Mouse (Mus musculus): Measurements from ENCODE around the gene Prickle4. TPM values are rescaled to one million over a fixed set of nuclear protein-coding genes. Genes with fewer than 3 reads are reported as not detected.

Prickle4 gene
- polyA plus RNA-seq, 1 experiment from 2014 or later = 0.52 TPM

DNA sequence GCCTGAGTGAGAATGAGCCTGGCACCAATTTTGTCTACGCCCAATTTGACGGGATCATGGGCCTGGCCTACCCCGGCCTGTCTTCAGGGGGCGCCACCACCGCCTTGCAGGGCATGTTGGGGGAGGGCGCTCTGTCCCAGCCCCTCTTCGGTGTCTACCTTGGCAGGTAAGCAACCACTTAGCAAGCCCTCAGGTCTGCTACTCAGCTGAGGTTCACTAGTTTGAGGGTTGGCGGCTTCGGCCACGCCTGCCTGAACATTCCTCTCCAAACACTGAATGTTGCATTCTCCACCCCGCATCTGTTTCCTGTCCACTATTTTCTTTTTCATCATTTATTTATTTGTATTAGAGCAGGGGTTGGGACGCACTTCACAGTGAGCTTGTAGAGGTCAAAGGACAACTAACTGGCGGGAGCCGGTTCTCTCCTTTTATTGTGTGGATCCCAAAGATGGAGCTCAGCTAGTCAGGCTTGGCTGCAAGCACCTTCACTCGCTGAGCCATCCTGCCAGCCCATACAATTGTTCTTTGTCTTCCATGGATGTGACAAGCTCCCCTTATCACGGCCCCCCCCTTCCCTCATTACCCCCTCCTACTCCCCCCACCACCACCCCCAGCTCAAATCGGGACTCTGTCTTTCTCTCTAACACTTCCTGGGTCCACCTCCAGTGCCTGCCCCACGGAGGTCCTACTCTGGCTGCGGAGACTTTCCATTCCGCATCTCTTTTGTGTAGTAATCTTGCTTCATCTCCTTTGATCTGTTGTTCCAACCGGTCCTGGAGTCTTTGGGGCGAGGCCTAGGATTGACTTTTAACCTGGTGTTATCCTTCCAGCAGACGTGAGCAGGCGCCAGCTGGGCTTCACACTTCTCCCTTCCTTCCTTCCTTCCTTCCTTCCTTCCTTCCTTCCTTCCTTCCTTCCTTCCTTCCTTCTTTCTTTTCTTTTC, 36.4 kb upstream of the Prickle4 start:
- H3K4me3 ChIP-seq = no peak overlapping the region
- no peak overlapping the region for H3K9ac ChIP-seq
- ATAC-seq (ENCODE audit: low FRiP score) = no peak
- H3K4me1 ChIP-seq (replicated peaks) = no peaks in the 10 kb centered on the region
- no peaks in the 10 kb centered on the region for H3K9me3 ChIP-seq
- H3K36me3 ChIP-seq = no peaks in the 10 kb centered on the region
- H3K27me3 ChIP-seq = 0 out of 2 replicates have a peak, but pooled peaks cover 9% of the 10 kb centered on the region
- H3K4me2 ChIP-seq = no peak overlapping the region
- 51% methylated on average over 24 of the region's 24 CpGs for WGBS
- no peak overlapping the region for H3K27ac ChIP-seq

DNA sequence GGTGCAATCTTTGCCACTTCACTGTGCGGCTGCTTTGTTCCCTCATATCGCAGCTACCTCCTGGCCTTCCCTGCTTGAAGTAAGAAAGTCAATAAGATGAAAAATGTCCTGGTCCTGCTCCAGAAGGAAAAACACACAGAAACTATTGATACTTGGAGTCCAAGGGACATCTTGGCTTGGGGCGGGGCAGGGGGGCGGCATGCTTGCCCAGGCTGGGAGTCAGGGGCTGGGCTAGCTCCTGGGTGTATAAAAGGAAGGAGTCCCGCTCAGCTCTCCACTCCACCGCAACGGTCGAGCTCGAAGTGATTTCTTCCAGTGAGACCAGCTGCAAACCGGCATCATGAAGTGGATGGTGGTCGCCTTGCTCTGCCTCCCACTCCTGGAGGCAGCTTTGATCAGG, 32.0 kb upstream of the Prickle4 start, which contains the start of gene Pgc:
Gene Pgc (plus strand): TSS at position 277 of the 400 bp plus-strand sequence.
- H3K4me1 ChIP-seq (replicated peaks) = no peaks in the 10 kb centered on the region
- no peaks in the 10 kb centered on the region for H3K27me3 ChIP-seq
- H3K27ac ChIP-seq = no peak within 1 kb of the TSS
- 78% methylated on average over 11 of the region's 11 CpGs for WGBS
- no peaks in the 10 kb centered on the region for H3K36me3 ChIP-seq
- H3K4me2 ChIP-seq = no peak within 1 kb of the TSS
- no peaks in the 10 kb centered on the region for H3K9me3 ChIP-seq
- no peak within 1 kb of the TSS for H3K9ac ChIP-seq
- ATAC-seq (ENCODE audit: low FRiP score) = no peak
- H3K4me3 ChIP-seq = no peak within 1 kb of the TSS

DNA sequence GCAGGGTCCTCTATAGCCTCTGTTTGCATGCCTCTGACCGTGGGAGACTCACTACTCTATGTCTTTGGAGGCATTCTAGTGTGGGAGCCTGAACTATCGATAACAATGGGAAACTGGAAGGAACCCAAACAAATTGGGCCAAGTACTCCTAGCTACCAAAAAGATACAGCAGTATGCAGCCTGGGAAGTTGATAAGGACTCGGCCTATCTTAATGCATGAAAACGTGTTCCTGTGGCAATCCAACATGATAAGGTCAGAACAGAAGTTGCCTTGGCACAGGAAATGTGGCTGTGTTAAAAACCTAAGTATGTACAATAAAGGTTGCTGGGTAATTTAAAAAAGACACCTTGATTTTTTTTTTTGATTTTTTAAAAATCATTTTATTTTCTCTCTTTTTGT, 26.6 kb upstream of the Prickle4 start:
- Histone ChIP-seq H3K4me1 (replicated peaks) (no peaks in the 10 kb centered on the region), H3K27me3 (no peaks in the 10 kb centered on the region), H3K4me3 (no peak overlapping the region), H3K4me2 (no peak overlapping the region), H3K9ac (no peak overlapping the region), H3K27ac (no peak overlapping the region), H3K9me3 (no peaks in the 10 kb centered on the region), H3K36me3 (no peaks in the 10 kb centered on the region)
- 92% methylated on average over 4 of the region's 4 CpGs for WGBS
- ATAC-seq (ENCODE audit: low FRiP score) = no peak

DNA sequence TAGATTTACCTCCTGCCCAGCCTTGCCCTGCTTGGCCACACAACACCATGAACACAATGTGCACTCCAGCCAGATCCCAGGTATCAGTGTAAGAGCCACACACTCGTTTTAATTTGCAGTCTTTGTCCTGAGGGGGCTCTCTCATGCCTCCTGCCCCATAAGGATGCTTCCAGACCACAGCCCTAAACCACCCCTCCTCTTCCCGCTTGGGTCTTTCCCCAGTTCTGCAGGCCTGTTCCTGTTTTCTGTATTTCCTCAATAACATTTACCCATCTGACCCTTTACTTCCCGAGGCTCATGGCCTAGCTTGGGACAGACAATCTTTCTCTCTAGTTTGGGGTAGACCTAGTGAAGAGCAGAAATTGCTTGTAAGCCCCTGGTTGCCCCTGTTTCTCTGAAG, 20.5 kb upstream of the Prickle4 start:
- no peak overlapping the region for H3K4me2 ChIP-seq
- no peak overlapping the region for H3K4me3 ChIP-seq
- WGBS = 64% methylated on average over 3 of the region's 3 CpGs
- H3K9ac ChIP-seq = no peak overlapping the region
- no peak overlapping the region for H3K27ac ChIP-seq
- no peak for ATAC-seq (ENCODE audit: low FRiP score)
- no peaks in the 10 kb centered on the region for H3K36me3 ChIP-seq
- H3K4me1 ChIP-seq (replicated peaks) = no peaks in the 10 kb centered on the region
- 0 out of 2 replicates have a peak, but pooled peaks cover 4% of the 10 kb centered on the region for H3K27me3 ChIP-seq
- H3K9me3 ChIP-seq = no peaks in the 10 kb centered on the region

DNA sequence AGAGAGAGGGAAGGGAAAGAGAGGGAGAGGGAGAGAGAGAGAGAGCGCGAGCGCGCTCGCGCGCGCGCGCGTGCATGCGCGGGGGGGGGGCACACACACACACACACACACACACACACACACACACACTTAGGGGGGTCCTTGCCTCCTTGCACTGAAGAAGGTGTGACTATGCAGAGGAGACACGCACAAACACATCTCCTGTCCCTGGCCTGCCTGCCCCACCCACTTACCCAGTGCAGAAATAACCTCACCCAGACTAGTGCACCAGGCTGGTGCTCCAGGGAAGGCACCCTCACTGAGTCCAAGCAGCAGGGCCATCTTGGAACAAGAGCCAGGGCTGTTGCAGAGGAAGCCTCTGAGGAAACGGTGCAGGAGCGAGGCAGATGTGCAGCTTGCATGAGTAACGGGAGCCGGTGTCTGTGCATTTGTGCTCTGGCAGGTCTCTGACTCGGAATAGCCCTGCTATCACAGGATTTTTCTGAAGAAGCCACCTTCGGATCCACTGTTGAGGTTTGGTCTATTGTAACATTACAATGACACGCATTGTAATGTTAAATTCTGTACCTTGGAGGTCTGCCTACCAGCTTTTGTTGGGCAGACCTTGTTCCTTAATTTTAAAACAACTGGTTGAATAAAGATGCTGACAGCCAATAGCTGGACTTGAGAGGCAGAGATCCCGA, 18.5 kb upstream of the Prickle4 start:
- H3K27me3 ChIP-seq = 0 out of 2 replicates have a peak, but pooled peaks cover 4% of the 10 kb centered on the region
- H3K4me1 ChIP-seq (replicated peaks) = no peaks in the 10 kb centered on the region
- WGBS = 56% methylated on average over 11 of the region's 22 CpGs
- no peak overlapping the region for H3K4me3 ChIP-seq
- no peaks in the 10 kb centered on the region for H3K9me3 ChIP-seq
- no peaks in the 10 kb centered on the region for H3K36me3 ChIP-seq
- no peak overlapping the region for H3K27ac ChIP-seq
- H3K4me2 ChIP-seq = peak overlapping the region; percentile 13; the same call in 1 of the 2 replicates
- peak; percentile 71 for ATAC-seq (ENCODE audit: low FRiP score)
- H3K9ac ChIP-seq = peak overlapping the region; percentile 40; the same call in 1 of the 2 replicates

DNA sequence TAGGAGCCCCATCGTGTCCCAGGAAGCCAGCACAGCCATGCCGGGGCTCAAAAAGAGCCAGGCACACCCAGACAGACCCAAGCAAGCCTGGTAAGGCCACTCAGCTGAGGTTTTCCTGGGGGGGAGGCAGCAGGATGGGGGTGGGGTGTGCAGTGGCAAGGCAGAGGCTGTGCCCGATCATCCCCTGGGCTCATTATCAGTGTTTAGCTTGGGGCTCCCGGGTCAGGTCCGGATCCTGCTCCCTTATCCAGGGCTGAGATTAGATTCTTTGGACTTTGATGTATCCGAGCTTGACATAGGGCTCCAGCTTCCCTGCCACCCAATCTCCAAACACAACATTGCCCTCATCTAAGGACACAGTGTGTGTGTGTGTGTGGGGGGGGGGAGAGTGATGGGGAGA, 17.3 kb upstream of the Prickle4 start:
- Histone ChIP-seq H3K4me3 (no peak overlapping the region), H3K9ac (no peak overlapping the region), H3K27ac (no peak overlapping the region), H3K36me3 (no peaks in the 10 kb centered on the region), H3K4me1 (replicated peaks) (no peaks in the 10 kb centered on the region), H3K9me3 (no peaks in the 10 kb centered on the region), H3K4me2 (no peak overlapping the region), H3K27me3 (0 out of 2 replicates have a peak, but pooled peaks cover 4% of the 10 kb centered on the region)
- WGBS = 85% methylated on average over 6 of the region's 6 CpGs
- no peak for ATAC-seq (ENCODE audit: low FRiP score)

DNA sequence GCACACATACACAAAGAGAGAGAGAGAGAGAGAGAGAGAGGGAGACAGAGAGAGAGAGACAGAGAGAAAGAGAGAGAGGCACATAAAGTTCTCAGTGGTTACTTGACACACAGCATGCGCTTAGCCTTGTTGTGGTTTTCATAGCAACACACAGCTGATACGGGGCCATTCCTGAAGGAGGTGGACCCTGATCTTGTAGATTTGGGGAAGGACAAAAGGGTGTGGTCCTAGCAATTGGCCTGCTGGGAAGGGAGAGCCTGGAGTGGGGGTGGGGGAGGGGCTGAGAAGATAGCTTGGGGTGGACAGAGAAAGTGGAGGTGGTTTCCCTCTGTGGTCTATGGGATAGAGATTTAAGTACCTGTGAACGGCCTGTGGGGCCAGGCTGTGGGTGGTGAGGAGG, 15.5 kb upstream of the Prickle4 start:
- Histone ChIP-seq H3K27me3 (0 out of 2 replicates have a peak, but pooled peaks cover 4% of the 10 kb centered on the region), H3K4me3 (no peak overlapping the region), H3K27ac (no peak overlapping the region), H3K4me2 (no peak overlapping the region), H3K9me3 (no peaks in the 10 kb centered on the region), H3K9ac (no peak overlapping the region), H3K36me3 (peaks cover 1% of the 10 kb centered on the region; the same call in 1 of the 2 replicates), H3K4me1 (replicated peaks) (no peaks in the 10 kb centered on the region)
- no peak for ATAC-seq (ENCODE audit: low FRiP score)
- WGBS = 79% methylated on average over 3 of the region's 3 CpGs

DNA sequence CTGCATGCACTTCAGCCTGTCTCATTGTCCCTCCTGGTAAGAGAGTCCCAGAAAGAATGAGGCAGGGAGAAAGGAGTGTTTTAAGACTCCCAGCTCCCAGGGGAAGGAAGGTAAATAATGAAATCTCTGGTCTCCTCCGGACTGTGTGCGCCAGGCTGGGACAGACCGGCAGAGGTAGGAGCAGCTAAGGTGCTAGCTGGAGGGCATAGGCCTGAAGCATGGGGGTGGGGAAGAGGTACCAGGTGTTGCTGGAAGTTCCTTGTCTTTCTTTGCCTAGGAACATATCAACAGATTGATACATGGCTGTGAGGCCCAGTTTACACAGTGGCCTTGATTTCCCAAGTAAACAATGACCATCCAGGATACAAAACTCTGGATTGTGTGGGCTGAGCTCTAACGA, 14.4 kb upstream of the Prickle4 start:
- H3K4me1 ChIP-seq (replicated peaks) = no peaks in the 10 kb centered on the region
- ATAC-seq (ENCODE audit: low FRiP score) = no peak
- H3K9ac ChIP-seq = no peak overlapping the region
- H3K27ac ChIP-seq = no peak overlapping the region
- no peak overlapping the region for H3K4me3 ChIP-seq
- H3K36me3 ChIP-seq = peaks cover 7% of the 10 kb centered on the region; the same call in 1 of the 2 replicates
- WGBS = 82% methylated on average over 4 of the region's 4 CpGs
- no peaks in the 10 kb centered on the region for H3K9me3 ChIP-seq
- no peak overlapping the region for H3K4me2 ChIP-seq
- 0 out of 2 replicates have a peak, but pooled peaks cover 4% of the 10 kb centered on the region for H3K27me3 ChIP-seq

DNA sequence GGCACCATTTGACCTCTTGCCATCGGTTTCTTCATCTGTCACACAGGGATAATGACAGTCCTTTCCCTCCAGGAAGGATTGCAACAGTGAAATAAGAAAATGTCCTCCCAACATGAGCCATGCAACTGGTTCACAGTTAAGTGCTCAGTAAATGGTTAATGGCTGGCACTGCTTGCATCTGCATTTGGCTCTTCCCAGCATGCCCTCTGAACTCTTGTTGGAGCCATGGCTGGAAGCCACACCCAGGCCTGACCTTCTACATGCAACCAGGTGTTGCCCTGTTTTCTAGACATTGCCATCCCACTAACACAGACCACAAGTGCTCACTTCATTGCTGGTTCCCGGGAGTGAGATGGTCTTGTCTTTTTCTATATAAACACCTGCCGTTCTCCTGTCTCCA, 13.4 kb upstream of the Prickle4 start:
- Histone ChIP-seq H3K36me3 (peaks cover 17% of the 10 kb centered on the region), H3K9me3 (no peaks in the 10 kb centered on the region), H3K4me2 (no peak overlapping the region), H3K4me1 (replicated peaks) (no peaks in the 10 kb centered on the region), H3K4me3 (no peak overlapping the region), H3K27ac (no peak overlapping the region), H3K27me3 (peaks cover 10% of the 10 kb centered on the region), H3K9ac (no peak overlapping the region)
- WGBS = 88% methylated on average over 3 of the region's 3 CpGs
- ATAC-seq (ENCODE audit: low FRiP score) = no peak

DNA sequence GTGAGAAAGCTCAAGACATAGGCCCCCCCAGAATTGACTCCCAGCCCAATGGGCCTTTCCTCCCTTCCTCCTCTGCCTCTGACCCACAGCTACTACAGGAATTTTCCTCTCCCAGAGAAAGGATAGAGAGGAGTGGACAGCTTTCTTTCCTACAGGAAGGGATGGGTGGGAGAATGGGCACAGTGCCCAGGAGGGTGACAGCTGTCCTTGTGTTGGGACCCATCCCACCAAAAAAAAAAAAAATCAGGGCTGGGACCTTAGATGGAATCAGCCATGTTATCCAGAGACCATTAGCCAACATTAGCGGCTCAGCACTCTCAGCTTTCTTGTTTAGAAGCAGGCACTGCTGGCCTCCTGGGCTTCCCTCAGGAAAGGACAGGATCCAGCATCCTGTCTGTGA, 11.7 kb upstream of the Prickle4 start:
- H3K4me1 ChIP-seq (replicated peaks) = 0 out of 2 replicates have a peak, but pooled peaks cover 2% of the 10 kb centered on the region
- H3K27me3 ChIP-seq = peaks cover 19% of the 10 kb centered on the region
- H3K27ac ChIP-seq = no peak overlapping the region
- WGBS = 89% methylated on average over 1 of the region's 1 CpGs
- H3K9me3 ChIP-seq = no peaks in the 10 kb centered on the region
- H3K4me3 ChIP-seq = no peak overlapping the region
- H3K36me3 ChIP-seq = peaks cover 34% of the 10 kb centered on the region
- no peak overlapping the region for H3K4me2 ChIP-seq
- ATAC-seq (ENCODE audit: low FRiP score) = no peak
- H3K9ac ChIP-seq = no peak overlapping the region

DNA sequence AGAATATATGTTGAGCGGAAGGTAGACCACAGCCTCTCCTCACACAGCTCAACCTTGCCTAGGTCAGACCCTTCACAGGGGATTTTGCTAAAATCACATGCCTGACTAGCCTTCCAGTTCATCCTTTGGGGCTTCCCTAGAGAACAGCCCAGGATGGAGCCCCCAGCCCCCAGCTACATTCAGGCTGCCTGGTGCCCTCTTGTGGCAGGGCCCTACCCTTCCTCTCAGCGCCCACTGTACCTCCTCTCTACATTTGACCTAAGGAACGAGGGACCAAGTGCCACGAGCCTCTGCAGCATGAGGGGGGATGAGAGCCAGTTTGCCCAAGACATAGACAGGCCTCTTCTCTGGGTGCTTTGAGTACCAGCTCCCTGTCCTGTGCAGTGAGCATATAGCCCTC, 10.2 kb upstream of the Prickle4 start:
- Histone ChIP-seq H3K27me3 (peaks cover 19% of the 10 kb centered on the region), H3K4me2 (no peak overlapping the region), H3K9ac (no peak overlapping the region), H3K9me3 (no peaks in the 10 kb centered on the region), H3K4me1 (replicated peaks) (0 out of 2 replicates have a peak, but pooled peaks cover 2% of the 10 kb centered on the region), H3K27ac (no peak overlapping the region), H3K4me3 (no peak overlapping the region), H3K36me3 (peaks cover 47% of the 10 kb centered on the region)
- WGBS = 91% methylated on average over 4 of the region's 4 CpGs
- no peak for ATAC-seq (ENCODE audit: low FRiP score)

DNA sequence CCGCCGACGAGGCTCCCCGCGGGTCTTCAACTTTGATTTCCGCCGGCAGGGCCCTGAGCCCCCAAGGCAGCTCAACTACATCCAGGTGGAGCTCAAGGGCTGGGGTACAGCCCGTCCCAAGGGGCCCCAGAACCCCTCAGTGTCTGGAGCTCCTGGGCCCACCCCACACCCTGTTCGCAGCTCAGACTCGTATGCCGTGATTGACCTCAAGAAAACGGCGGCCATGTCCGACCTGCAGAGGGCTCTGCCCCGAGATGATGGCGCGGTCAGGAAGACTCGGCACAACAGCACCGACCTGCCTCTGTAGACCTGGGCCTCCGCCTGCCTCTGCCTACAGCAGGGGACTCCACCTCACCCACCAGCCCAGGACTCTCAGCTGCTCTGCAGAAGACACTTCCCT, 9.0 kb upstream of the Prickle4 start:
- Histone ChIP-seq H3K27me3 (peaks cover 19% of the 10 kb centered on the region), H3K4me3 (no peak overlapping the region), H3K27ac (no peak overlapping the region), H3K4me2 (no peak overlapping the region), H3K9ac (no peak overlapping the region), H3K9me3 (no peaks in the 10 kb centered on the region), H3K4me1 (replicated peaks) (0 out of 2 replicates have a peak, but pooled peaks cover 2% of the 10 kb centered on the region), H3K36me3 (peaks cover 56% of the 10 kb centered on the region)
- 29% methylated on average over 20 of the region's 20 CpGs for WGBS
- no peak for ATAC-seq (ENCODE audit: low FRiP score)

Data from hindbrain, embryonic 13.5 days (tissue).